Mouse (Mus musculus): Measurements from ENCODE around the gene Eif5b.

DNA sequence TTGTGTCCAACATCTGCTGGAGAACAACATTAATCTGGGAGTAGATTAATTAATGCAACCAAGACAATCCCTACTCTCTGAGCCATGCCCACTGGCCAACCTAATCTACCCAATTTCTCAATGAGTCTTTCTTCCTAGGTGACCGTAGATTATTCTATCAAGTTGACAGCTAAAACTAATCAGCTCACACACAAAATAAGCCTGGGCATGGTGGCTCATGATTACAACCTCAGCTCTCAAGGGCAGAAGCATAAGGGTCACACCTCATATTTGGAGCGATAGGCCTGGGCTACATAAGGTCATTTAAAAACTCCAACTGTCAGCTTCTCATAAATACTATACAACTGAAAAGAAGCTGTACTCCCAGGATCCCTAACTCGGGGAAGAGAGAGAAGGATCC is 1.6 kb upstream of the Eif5b start:
- no peak for TF ChIP-seq CTCF (IDR thresholded peaks at IDR 0.05; ENCODE audit: control insufficient read depth, insufficient read depth, low read length)
- TF ChIP-seq POLR2A (IDR thresholded peaks at IDR 0.05; ENCODE audit: borderline replicate concordance, control insufficient read depth, low read depth, low read length): no peak
